Mouse (Mus musculus) C2C12 (cell line): ENCODE measurements at regions not wholly inside any gene's neighbourhood (a gene's known extent, or its start where the extent isn't known, plus 50 kb on each side); places are given as distances from the start of the nearest gene placed in this dataset.

Experiments used
- H3K27me3 ChIP-seq: one replicate; pipeline ENCODE4 v1.6.1; 2011; ENCODE audit not compliant: control insufficient read depth, insufficient read depth, insufficient read length
- H3K36me3 ChIP-seq: one replicate; pipeline ENCODE4 v1.6.1; 2011; ENCODE audit not compliant: control insufficient read depth, insufficient read depth
- H3K4me3 ChIP-seq: one replicate; pipeline ENCODE4 v1.5.1; 2011; ENCODE audit warnings: mild to moderate bottlenecking, control low read depth; ENCODE audit not compliant: poor library complexity, insufficient read depth, severe bottlenecking
- H3K79me2 ChIP-seq: one replicate; pipeline ENCODE4 v1.6.1; 2011; ENCODE audit not compliant: control insufficient read depth, insufficient read depth
- H3K79me3 ChIP-seq: one replicate; pipeline ENCODE4 v1.6.1; 2011; ENCODE audit warnings: low read depth, control low read depth
- H3ac ChIP-seq: one replicate; pipeline ENCODE3; 2011; ENCODE audit warnings: low read depth; ENCODE audit not compliant: control insufficient read depth, insufficient read length
- CEBPB ChIP-seq: IDR thresholded peaks from one replicate; pipeline ENCODE4 v1.6.1; 2011; ENCODE audit warnings: low read depth, mild to moderate bottlenecking, control low read depth, moderate library complexity
- CTCF ChIP-seq: IDR thresholded peaks from one replicate; pipeline ENCODE4 v1.5.1; 2011; ENCODE audit not compliant: control insufficient read depth, insufficient read depth, insufficient read length
- FOSL1 ChIP-seq: IDR thresholded peaks from one replicate; pipeline ENCODE4 v1.8.0; 2011; ENCODE audit warnings: mild to moderate bottlenecking, low read length; ENCODE audit not compliant: poor library complexity, insufficient read depth, severe bottlenecking
- MAX ChIP-seq: IDR thresholded peaks from one replicate; pipeline ENCODE4 v1.6.1; 2011; ENCODE audit warnings: mild to moderate bottlenecking, control low read depth
- MYOD1 ChIP-seq: IDR thresholded peaks from one replicate; pipeline ENCODE4 v1.6.1; 2011; ENCODE audit warnings: low read depth; ENCODE audit not compliant: control insufficient read depth, insufficient read length
- MYOG ChIP-seq: IDR thresholded peaks from one replicate; pipeline ENCODE4 v1.6.1; 2011; ENCODE audit not compliant: control insufficient read depth, insufficient read length; ENCODE audit errors: extremely low read depth
- USF1 ChIP-seq: IDR thresholded peaks from one replicate; pipeline ENCODE4 v1.6.1; 2011; ENCODE audit warnings: low read depth, mild to moderate bottlenecking, control low read depth, moderate library complexity

DNA sequence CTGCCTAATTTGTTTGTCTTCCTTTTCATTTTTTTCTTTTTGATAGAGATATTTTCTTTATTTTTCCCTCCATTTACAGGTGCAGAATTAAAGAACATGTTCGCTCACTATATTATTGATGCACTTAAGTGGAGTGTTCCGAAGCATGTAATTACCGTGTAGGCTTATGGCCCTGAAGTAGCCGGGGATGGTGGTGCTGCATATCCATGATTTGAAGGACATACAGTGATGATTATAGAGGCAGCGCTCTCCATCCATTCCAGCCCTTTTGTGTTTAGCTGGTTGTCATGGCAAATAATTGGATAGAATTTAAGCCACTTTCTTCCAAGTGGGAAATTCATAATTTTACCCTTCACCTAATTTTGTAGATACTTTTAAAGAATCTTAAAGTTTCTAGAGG is 581.5 kb downstream of the Isl1 start:
- Histone ChIP-seq H3ac (no peak overlapping the region), H3K79me2 (no peaks in the 10 kb centered on the region), H3K36me3 (no peaks in the 10 kb centered on the region), H3K4me3 (no peak overlapping the region), H3K27me3 (no peaks in the 10 kb centered on the region), H3K79me3 (no peaks in the 10 kb centered on the region)
- TF ChIP-seq MYOG, result no peak
- no peak for TF ChIP-seq MYOD1
- TF ChIP-seq CTCF, result no peak
- TF ChIP-seq FOSL1, result no peak
- no peak for TF ChIP-seq CEBPB
- TF ChIP-seq USF1, result no peak
- TF ChIP-seq MAX, result no peak

DNA sequence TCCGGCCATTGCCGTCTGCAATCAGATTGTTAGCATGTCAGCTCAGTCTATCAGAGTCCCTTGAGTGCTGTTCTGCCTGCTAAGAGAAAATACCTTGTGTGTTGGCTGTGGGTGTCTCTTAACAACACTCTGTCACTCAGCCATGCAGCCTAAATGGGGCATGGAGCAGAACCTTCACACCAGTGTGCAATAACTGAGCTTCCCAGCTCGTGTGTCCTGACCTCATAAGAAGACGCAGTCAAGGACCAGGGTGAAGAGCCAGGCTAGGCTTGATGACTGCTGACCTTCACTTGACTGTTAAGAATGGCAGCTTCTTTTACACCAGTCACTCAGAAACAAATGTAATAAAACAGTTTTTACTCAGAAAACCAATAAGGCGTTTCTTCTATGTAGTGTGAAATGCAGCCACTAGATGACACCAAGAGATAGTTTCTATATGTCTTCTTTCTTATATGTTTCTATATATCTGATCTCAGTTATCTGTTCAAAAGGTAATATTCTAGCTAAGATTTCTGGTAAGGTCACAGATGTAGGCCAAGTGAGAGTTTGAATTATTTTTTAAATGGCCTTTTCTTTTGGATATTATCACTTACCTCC is 584.0 kb downstream of the Isl1 start:
- TF ChIP-seq USF1 (no peak), MAX (no peak), FOSL1 (no peak)
- H3K4me3 ChIP-seq, result no peak overlapping the region
- no peaks in the 10 kb centered on the region for H3K27me3 ChIP-seq
- no peak overlapping the region for H3ac ChIP-seq
- no peaks in the 10 kb centered on the region for H3K79me2 ChIP-seq
- H3K36me3 ChIP-seq, result no peaks in the 10 kb centered on the region
- H3K79me3 ChIP-seq, result no peaks in the 10 kb centered on the region

DNA sequence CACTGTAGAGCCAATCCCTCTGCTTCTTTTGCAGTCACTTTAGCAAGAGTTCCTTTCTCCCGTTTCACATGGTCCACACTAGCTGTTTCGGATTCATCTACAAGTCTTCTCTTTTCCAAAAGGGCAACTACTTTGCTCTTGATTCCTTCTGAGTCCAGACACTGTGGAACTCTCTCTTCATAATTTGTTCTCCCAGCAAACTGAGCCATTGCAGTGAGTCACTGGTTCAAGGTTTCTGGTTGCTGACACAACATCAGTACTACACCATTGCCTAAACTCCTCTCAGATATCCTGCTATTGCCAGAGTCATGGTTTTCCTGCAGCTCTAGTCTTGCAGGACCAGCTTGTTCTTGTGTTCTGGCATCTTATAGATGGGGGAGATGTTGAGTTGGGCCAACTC is 590.2 kb downstream of the Isl1 start:
- H3K79me2 ChIP-seq, result no peaks in the 10 kb centered on the region
- no peaks in the 10 kb centered on the region for H3K27me3 ChIP-seq
- TF ChIP-seq MAX (no peak), MYOG (no peak), FOSL1 (no peak), USF1 (no peak), MYOD1 (no peak), CTCF (no peak), CEBPB (no peak)
- H3K4me3 ChIP-seq, result no peak overlapping the region
- no peak overlapping the region for H3ac ChIP-seq
- no peaks in the 10 kb centered on the region for H3K36me3 ChIP-seq
- H3K79me3 ChIP-seq, result no peaks in the 10 kb centered on the region

DNA sequence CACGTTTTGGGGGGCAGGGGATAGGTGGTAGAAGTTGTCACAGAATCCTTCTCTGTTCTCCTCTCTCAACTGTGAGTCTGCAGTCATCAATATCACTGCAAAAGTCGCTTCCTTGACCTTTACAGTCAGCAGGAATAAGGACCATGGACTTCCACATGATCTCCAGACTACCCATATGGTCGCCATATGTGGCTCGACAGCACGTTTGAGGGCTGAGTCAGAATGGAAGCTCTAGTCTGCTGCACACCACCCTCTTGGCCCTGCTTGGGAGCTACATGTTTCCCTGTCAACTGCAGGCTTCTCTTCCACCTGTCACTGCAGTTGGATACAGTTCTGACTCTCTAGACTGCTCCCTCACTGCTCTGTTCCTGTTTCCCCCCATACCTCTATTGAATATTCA is 590.6 kb downstream of the Isl1 start:
- Histone ChIP-seq H3K27me3 (no peaks in the 10 kb centered on the region), H3ac (no peak overlapping the region), H3K79me3 (no peaks in the 10 kb centered on the region), H3K36me3 (no peaks in the 10 kb centered on the region), H3K79me2 (no peaks in the 10 kb centered on the region), H3K4me3 (no peak overlapping the region)
- no peak for TF ChIP-seq CEBPB
- TF ChIP-seq MAX, result no peak
- no peak for TF ChIP-seq USF1
- TF ChIP-seq MYOG, result no peak
- no peak for TF ChIP-seq FOSL1
- TF ChIP-seq MYOD1, result no peak
- no peak for TF ChIP-seq CTCF

DNA sequence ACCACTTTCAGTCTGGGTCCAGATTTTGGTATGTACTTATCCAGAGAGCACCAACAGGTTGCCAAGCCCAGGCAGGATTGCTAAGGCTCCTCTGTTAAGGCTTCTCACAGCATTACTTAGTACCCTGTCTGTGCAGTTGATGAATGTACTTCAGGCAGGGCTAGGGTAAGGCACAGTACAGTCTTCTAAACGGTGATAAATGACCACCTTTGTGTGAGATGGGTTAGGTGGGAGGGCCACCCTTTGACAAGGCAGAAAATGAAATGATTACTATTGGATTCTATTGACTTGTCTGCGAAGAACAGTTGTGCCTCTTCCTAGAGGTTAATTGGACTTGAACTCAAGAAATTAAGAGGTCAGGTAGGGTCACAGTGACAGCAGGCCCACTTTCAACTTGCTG is 594.4 kb upstream of the Itga1 start:
- Histone ChIP-seq H3K79me3 (no peaks in the 10 kb centered on the region), H3K4me3 (no peak overlapping the region), H3ac (no peak overlapping the region), H3K79me2 (no peaks in the 10 kb centered on the region), H3K27me3 (no peaks in the 10 kb centered on the region), H3K36me3 (no peaks in the 10 kb centered on the region)
- TF ChIP-seq FOSL1 (no peak), MAX (no peak), MYOG (no peak), USF1 (no peak)

DNA sequence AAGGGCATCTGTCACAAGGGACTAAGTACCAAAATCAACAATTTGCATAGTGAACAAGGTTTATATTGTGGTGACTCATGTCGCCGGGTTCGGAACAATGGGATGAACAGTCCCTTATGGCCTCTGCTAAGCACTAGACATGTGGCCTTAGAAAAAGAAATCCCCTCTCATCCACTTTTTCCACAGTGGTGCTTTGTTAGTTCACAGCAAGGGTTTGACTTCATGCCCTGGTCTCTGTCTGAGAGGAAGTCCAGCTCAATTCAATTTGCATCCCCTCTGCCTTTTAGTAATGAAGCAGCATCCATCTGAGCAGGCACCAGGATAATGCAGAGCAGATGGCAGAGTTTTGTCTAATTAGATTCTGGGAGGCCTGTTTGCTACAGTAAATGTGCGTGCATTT is 585.7 kb upstream of the Itga1 start:
- H3K27me3 ChIP-seq, result no peaks in the 10 kb centered on the region
- H3K79me2 ChIP-seq, result no peaks in the 10 kb centered on the region
- H3K4me3 ChIP-seq, result no peak overlapping the region
- H3ac ChIP-seq, result no peak overlapping the region
- no peaks in the 10 kb centered on the region for H3K36me3 ChIP-seq
- TF ChIP-seq CEBPB (no peak), MAX (no peak), USF1 (no peak), MYOG (no peak), CTCF (no peak), FOSL1 (no peak)
- no peaks in the 10 kb centered on the region for H3K79me3 ChIP-seq
